Mouse (Mus musculus) ES-Bruce4 (cell line): ENCODE data around the gene Ephb1. TPM values are rescaled to one million over a fixed set of nuclear protein-coding genes. Genes with fewer than 3 reads are reported as not detected.

ENCODE experiments used
- H3K27ac ChIP-seq: 2 replicates; pipeline ENCODE4 v1.5.1; 2012; ENCODE audit warnings: low read length, inconsistent platforms; ENCODE audit not compliant: insufficient read depth
- H3K27me3 ChIP-seq: 2 replicates; pipeline ENCODE4 v1.6.1; 2012; ENCODE audit warnings: mild to moderate bottlenecking, low read length, inconsistent platforms; ENCODE audit not compliant: control insufficient read depth, poor library complexity, insufficient read depth, severe bottlenecking
- H3K36me3 ChIP-seq: 2 replicates; pipeline ENCODE4 v1.6.1; 2012; ENCODE audit warnings: inconsistent platforms, mild to moderate bottlenecking, low read length, moderate library complexity; ENCODE audit not compliant: control insufficient read depth, poor library complexity, insufficient read depth, severe bottlenecking
- H3K4me1 ChIP-seq: one replicate; pipeline ENCODE4 v1.8.1; 2011; ENCODE audit warnings: low read length; ENCODE audit not compliant: control insufficient read depth, insufficient read depth
- H3K4me3 ChIP-seq: 2 replicates; pipeline ENCODE4 v1.5.1; 2011; ENCODE audit warnings: low read depth, mild to moderate bottlenecking, low read length
- H3K9ac ChIP-seq: 2 replicates; pipeline ENCODE4 v1.6.1; 2012; ENCODE audit warnings: low read depth, mild to moderate bottlenecking, inconsistent platforms; ENCODE audit not compliant: poor library complexity, severe bottlenecking
- H3K9me3 ChIP-seq: replicated peaks from 2 replicates; pipeline ENCODE4 v1.6.1; 2012; ENCODE audit warnings: mild to moderate bottlenecking, low read length, inconsistent platforms; ENCODE audit not compliant: control insufficient read depth, poor library complexity, insufficient read depth, severe bottlenecking
- CTCF ChIP-seq: IDR thresholded peaks from one replicate; pipeline ENCODE4 v1.8.1; 2011; ENCODE audit warnings: low read depth, low read length
- EP300 ChIP-seq: IDR thresholded peaks from 2 replicates; pipeline ENCODE4 v1.6.1; 2011; ENCODE audit warnings: low read depth, low read length; ENCODE audit not compliant: insufficient read depth
- POLR2A ChIP-seq: IDR thresholded peaks from one replicate; pipeline ENCODE4 v1.8.1; 2011; ENCODE audit warnings: low read length; ENCODE audit not compliant: insufficient read depth
- polyA plus RNA-seq: library from polyadenylated mRNA; stranded (reverse); fragments of >200 nt; gene quantifications from 2 replicates; pipeline ENCODE4 v1.2.4, GENCODE M21; 2011; ENCODE audit warnings: low read depth; ENCODE audit not compliant: missing spikeins, insufficient read depth, insufficient read length

Ephb1 gene
- polyA plus RNA-seq, 1 experiment = 0.52 TPM

DNA sequence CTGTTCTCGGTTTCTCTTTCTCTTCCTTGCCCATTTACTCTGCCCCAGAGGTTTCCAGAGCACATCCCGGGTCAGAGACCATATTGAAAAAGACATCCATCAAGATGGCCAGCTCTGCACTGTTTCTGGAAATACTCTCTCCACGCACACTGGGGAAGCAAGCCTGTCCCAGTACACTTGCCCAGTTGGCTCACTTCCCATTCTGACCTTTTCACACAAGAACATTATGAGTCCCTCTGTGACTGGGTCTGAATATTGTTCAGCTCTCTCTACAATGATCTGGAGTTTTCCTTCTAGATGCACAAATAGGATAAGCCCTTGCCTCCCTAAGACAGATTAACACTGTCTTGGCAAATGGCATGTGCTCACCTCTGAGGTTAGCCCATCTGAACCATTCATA, 243.0 kb downstream of the Ephb1 start:
- no peak for TF ChIP-seq CTCF
- H3K27me3 ChIP-seq = no peaks in the 10 kb centered on the region
- H3K27ac ChIP-seq = no peak overlapping the region
- no peak overlapping the region for H3K4me3 ChIP-seq
- no peak overlapping the region for H3K9ac ChIP-seq
- H3K4me1 ChIP-seq = no peaks in the 10 kb centered on the region
- no peaks in the 10 kb centered on the region for H3K36me3 ChIP-seq
- H3K9me3 ChIP-seq = no peaks in the 10 kb centered on the region

DNA sequence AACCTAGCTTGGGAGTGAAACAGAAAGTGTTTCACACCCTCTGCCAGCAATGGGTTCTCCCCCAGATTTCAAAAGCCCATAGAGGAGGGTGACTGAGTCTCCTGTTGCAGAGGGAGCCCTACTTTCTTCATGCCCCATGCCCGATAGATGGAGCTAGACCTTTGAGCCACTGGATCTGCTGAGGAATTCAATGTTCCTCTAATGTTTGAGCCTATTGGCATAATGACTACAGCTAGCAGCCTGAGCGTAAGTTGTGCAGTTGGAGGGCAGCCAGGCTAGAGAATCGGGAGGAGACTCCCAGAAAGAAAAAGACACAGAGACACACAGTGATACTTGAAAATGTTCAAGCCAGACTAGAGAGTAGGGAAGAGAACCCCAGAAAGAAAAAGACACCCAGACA, 246.5 kb downstream of the Ephb1 start:
- Histone ChIP-seq H3K36me3 (no peaks in the 10 kb centered on the region), H3K27me3 (no peaks in the 10 kb centered on the region), H3K9me3 (no peaks in the 10 kb centered on the region), H3K9ac (no peak overlapping the region), H3K4me3 (no peak overlapping the region), H3K27ac (no peak overlapping the region), H3K4me1 (no peaks in the 10 kb centered on the region)
- TF ChIP-seq POLR2A (no peak), EP300 (no peak), CTCF (no peak)

- Histone ChIP-seq H3K27ac (no peak overlapping the region), H3K9me3 (no peaks in the 10 kb centered on the region), H3K36me3 (no peaks in the 10 kb centered on the region), H3K27me3 (no peaks in the 10 kb centered on the region), H3K4me3 (no peak overlapping the region), H3K4me1 (no peaks in the 10 kb centered on the region), H3K9ac (no peak overlapping the region)
- TF ChIP-seq POLR2A (no peak), EP300 (no peak), CTCF (no peak)
These were observed 247.3 kb downstream of the Ephb1 start for GRCm38 (mm10) chr9:102107213-102107612.

DNA sequence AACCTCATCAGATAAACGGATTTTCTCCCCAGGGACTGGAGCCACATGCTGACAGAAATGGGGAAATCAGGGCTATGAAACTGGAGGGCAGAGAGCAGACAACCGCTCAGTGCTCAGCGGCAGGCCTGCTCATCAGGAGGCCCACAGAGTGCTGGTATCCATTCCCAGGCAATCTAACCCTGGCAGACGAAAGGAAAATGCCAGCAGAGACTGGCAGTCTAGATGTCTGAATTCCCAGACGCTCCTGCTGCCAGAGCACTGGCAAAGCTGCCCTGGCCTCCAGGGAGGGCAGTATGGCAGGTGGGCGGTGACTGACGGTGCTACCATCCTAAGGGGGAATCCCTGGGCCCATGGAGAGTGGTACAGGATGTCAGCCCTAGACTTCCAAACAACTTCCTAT, 257.7 kb downstream of the Ephb1 start:
- H3K9me3 ChIP-seq = no peaks in the 10 kb centered on the region
- no peak for TF ChIP-seq EP300
- no peak for TF ChIP-seq CTCF
- TF ChIP-seq POLR2A = no peak
- H3K4me1 ChIP-seq = no peaks in the 10 kb centered on the region
- no peak overlapping the region for H3K4me3 ChIP-seq
- H3K27me3 ChIP-seq = no peaks in the 10 kb centered on the region
- no peaks in the 10 kb centered on the region for H3K36me3 ChIP-seq
- H3K27ac ChIP-seq = no peak overlapping the region
- H3K9ac ChIP-seq = no peak overlapping the region

- Histone ChIP-seq H3K9ac (no peak overlapping the region), H3K9me3 (no peaks in the 10 kb centered on the region), H3K4me1 (no peaks in the 10 kb centered on the region), H3K4me3 (no peak overlapping the region), H3K27ac (no peak overlapping the region), H3K36me3 (no peaks in the 10 kb centered on the region), H3K27me3 (no peaks in the 10 kb centered on the region)
- no peak for TF ChIP-seq POLR2A
- TF ChIP-seq EP300 = no peak
- TF ChIP-seq CTCF = no peak
These were observed 265.9 kb downstream of the Ephb1 start for GRCm38 (mm10) chr9:102088598-102088997.

GRCm38 (mm10) chr9:102086053-102086706, 268.3 kb downstream of the Ephb1 start:
- TF ChIP-seq EP300 (no peak), CTCF (no peak), POLR2A (no peak)
- Histone ChIP-seq H3K27ac (no peak overlapping the region), H3K36me3 (no peaks in the 10 kb centered on the region), H3K9ac (no peak overlapping the region), H3K9me3 (no peaks in the 10 kb centered on the region), H3K4me3 (no peak overlapping the region), H3K27me3 (no peaks in the 10 kb centered on the region), H3K4me1 (no peaks in the 10 kb centered on the region)
